Mouse (Mus musculus) layer of hippocampus, postnatal 10 days (tissue): ENCODE results near the gene Naa35. TPM values are rescaled to one million over a fixed set of nuclear protein-coding genes. Genes with fewer than 3 reads are reported as not detected.
A peak's percentile ranks its signal among the peaks of the same experiment; 100 is the strongest.

ENCODE experiments used
- DNase-seq, 2 experiments: peaks; one replicate each; pipeline ENCODE4 v3.0.0; 2021; ENCODE audit warnings: low spot score in 2 of 2
- long read RNA-seq: library from polyadenylated mRNA; stranded (forward); transcript quantifications from one replicate; pipeline ENCODE4 v2.0.0, GENCODE M21; 2023
- total RNA-seq, 2 experiments: library from RNA; stranded (reverse); gene quantifications; 2 replicates each; pipeline ENCODE4 v1.2.3; 2021

The Naa35 gene
- total RNA-seq: 100 to 1,000 TPM; 108 to 112 TPM
- long read RNA-seq, transcript Naa35-201 (23 exons, 3,793 nt): major isoform, 29 of 54 reads
- long read RNA-seq, partial matches to known transcripts: 7 of 54 reads
- long read RNA-seq, other reads (novel, unspliced or antisense): 18 of 54 reads

DNA sequence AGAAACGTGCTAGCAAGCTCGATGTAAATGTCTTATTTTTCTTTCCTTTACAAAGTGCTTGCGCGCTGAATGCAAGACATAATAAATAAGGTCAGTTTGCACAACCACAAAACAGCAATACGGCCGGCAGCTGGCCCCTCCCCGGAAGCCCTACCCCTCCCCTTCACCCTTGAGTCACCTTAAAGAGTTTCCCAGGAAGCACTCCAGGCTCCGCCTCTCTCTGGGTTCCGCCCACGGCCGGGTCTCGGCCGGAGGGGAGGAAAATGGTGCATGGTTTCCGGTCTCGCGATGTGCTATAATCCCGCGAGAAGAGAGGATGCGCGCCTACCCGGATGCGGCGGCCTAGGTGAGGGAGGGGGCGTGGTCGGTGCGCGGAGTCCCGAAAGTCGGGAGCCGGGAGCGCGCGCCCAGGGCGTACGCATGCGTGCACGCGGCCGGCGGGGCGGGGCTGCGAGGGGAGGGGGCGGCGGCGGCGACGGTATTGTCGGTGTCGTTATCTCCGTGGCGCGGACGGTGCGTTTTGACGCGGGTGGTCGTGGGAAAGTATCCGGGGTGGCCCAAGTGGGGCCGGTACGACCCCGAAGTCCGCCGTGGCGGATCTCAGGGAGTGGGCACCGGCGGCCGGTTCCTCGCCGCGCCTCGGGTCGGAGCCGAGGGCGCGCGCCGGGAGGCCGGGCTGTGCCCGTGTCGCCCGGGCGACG lies at the start of gene Naa35, which contains the start of gene Agtpbp1:
TSS of gene Naa35 (plus strand) at position 313 of the 701 bp plus-strand sequence.
TSS of gene Agtpbp1 (minus strand) at position 281 of the 701 bp plus-strand sequence.
- DNase-seq: peak; percentile 99 to 100

DNA sequence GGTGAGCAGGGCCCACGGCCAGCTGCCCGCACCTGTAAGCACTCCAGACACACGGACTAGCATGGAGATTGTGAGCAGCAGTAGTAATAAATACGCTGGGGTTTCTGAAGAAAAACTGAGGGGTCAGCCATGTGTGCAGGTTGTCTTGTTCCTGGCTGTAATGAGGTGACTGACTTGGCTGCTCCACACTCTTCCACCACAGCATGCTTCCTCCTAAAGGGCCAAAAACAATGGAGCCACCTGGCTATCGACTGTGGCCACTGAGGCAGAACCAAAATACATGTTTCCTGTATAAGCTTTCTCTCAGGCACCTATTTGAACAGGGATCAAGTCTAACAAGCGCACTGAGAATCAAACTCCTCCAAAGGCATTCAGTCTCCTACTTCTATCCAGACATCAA lies 49.3 kb upstream of the Naa35 start:
- DNase-seq: no peak

DNA sequence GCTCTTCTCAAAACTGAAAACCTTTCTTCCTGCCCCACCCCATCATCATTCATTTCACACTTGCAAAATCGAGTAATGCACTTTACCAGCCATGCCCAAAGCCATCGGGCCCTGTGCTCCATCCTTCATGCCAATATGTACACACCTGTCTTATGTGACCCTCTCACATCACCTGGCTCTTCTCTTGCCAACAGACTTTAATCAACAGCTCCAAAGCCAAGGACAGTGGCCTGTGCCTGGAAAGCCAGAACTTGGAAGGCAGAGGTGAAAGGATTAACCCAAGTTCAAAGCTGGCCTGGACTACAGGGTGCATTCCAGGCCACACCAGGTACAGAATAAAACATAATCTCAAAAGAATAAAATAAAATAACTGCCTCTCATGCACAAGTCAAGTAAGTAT lies 48.4 kb upstream of the Naa35 start:
- no peak for DNase-seq

DNA sequence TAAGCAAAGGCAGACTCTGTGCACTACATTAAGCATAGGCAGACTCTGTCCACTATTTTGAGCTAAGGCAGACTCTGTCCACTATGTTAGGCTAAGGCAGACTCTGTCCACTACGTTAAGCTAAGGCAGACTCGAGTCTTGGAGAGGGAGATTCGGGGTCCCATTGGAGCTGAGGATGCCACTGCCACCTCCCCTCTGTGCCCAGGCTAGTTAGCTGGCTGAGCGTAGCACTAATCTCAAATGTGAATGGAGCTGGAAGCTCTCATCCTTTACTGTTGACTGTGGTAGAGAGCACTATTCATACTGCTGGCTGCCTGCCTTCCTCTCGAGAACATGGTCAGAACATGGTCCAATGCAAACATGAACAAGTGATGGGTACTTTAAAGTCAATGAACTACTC lies 46.4 kb upstream of the Naa35 start:
- DNase-seq: no peak

DNA sequence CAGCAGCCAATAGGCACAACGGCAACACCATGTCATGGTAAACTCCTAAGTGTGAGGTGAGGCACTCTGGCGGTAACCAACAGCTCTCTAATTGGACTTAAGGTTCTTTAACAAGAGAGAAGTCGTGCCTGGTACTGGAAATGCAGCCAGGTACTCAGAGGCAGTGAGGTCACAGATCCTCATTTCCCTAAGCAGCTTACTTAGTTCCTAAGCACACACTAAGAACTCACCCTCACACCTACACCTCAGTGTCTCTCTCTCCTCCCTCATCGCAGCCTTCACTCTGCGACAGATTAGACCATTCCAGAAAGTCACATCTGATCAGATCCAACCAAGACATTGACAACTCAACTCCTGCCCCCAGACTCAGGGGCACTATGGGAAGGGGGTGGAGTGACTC lies 45.0 kb upstream of the Naa35 start:
- DNase-seq: no peak

DNA sequence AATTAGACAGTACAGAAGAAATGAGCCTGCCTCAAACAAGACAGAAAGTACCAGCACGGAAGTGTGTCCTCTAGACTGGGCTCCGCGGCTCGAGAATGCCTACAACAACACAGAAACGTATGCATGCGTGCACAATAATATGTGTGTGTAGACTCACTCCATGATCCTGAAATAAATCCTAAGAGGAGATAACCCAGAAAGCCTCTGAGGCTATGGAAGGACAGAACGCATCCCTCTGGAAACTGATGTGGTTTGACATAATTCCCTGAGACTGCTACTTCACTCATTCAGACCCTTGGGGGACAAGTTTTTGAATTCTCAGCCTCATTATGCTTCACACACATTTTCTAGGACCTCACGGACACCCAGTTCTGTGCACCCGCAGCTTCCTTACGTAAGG lies 42.6 kb upstream of the Naa35 start:
- no peak for DNase-seq

DNA sequence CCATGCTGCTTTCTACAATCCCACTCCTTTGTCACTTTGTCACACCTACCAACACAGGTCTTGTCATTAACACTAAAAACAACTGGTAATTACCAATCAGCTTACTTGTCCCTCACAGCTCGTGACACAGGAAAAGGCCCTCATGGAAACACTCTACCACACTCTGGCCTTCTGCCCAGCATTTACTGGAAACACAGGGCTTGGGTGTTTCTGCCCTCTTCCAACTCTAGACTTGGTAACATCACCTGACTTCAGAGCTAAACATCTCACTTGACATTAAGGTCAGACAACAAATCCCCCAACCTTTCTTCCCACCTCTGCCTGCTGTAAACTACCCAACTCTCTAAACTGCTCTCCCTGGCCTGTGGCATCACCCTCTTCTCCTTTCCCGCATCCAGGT lies 38.0 kb upstream of the Naa35 start:
- no peak for DNase-seq

DNA sequence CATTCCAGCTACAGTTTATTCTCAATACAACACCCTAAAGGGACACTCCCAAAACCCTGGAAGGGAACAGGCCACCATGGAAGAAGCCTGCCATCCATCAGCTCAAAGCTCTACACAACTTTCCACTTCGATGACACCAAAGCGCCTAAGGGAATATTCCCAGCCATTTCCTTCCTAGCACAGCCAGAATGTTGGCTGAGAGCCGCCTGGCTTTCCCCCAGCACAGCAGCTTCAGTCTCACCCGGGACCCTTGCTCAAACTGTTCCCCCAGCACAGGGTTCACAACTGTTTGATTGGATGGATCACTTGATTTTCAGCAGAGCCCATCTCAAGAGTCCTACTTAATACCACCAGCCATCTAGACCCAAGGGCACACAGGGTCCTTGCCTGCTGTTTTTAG lies 37.3 kb upstream of the Naa35 start:
- DNase-seq: no peak

DNA sequence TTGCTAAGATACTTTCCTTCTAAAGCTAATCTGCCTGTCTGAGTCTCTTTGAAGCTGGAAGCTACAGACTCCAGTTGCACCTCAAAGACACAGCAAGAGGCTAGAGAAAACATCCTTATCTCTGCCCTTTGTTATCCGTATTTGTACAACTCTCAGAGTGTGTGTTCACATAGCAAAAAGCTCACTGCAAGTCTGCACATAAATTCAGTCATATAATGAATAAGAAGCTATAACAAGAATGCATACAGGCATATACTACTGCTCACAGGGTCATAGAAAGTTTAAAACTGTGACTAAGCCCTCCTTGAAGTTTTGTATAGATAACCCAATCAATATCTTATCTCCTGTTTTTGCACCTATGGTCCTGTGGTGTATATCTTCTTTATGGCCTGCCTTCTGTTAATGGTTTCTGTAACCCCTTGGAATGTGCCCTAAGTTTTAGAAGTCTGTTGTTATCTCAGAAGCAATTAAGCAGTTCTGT lies 35.7 kb upstream of the Naa35 start:
- DNase-seq: no peak

DNA sequence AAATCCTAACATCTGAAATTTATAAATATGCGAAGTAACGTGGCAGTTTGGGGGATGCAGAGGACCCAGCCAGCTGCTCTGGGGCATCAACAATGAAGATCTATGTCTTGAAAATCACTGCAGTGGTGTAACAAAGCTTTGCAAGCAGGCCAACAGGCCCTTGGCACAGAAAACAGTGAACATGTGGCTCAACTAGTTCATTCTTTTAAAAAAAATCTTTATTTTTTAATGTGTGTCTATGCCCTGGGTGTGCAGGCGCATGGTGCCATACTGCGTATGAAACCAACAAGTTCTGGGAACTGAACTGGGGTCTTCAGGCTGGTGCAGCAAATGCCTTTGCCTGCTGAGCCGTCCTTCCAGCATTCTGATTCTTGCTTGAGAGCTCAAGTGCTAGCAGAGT lies 32.8 kb upstream of the Naa35 start:
- DNase-seq: no peak

DNA sequence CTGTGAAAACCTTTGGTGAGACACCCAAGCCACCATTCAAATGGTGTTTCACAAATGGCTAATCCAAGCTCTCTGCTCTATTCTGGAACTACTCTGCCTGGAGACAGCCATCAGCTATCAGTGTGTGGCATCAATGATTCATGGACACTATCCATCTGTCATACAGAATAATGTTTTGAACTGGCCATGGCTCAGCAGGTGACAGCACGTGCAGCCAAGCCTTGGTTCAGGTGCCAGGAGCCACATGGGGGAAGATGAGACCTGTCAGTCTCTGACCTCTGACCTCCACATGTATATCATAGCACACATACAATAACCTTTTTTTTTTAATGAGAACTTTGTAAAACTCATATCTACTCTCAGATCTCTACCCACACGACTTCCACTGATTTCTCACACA lies 32.3 kb upstream of the Naa35 start:
- no peak for DNase-seq

DNA sequence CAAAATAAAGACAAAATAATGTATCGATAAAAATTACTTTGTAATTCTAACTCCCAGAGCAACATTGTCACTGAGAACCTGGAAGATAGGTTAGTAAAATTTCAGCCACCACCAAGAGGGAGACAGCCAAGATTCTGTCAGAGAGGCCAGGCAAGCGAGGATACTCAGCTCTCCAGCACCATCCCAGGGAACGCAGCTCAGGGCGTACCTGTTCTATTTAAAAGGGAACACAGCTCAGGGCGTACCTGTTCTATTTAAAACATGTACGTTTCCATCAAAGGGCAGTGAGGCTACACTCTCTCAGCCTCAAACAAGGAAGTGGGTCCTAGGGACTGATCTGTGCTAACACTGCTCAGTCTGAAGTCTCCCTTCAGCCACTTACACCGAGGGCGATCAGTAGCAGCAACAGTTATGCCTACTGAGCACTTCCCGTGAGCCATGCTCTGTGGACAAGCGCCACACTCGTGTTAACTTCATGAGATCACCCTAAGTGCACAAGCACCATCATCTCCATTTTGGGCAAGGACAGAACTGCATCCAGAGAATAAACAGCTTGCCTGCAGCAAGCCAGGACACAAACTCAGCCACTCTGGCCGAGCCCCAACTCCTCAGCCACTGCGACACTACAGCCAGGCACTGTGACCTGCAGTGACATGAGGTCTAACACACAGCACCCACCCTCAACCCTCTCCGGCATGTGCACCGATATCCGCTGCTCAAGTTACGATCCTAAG lies 30.1 kb upstream of the Naa35 start:
- no peak for DNase-seq

DNA sequence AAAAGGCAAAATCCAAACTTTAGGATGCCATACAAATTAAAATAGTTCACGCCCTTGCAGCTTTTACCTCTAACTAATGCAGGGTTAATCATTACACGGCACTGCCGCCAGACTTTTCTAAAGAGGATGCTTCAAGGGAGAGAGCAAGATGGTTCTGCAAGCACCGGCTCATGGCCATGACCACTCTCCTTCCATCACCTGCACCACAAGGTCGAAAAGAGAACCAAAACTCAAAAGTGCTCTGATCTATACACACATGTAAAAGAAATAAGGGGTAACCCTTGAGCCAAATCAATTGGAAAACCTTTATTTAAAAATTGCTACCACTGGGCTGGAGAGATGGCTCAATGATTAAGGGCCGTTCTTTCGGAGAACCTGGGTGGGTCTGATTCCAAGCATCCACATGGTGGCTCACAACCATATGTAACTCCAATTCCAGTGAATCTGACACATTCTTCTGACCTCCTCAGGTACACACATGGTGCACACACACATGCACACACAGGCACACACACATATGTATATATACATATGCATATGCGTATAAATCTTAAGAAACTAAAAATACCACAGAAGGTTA lies 29.4 kb upstream of the Naa35 start:
- DNase-seq: no peak

DNA sequence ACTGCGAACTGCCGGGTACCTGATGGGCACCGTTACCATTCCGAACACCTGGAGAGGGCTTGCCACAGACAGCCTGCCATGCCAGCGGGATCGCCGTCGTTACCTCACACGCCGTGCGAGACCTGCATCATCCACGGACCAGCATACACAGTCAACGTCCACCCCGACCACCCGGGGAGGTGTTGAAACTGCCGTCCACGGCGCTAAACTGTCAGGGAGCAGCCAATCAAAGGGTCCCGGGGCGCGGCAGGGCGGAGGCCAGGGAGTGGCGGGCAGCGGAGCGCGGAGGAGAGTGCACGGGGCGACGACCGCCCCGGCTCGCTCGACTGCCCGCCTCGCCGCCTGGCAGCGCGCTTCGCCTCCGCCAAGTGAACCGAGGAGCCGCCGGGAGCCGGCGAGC lies 28.4 kb upstream of the Naa35 start:
- DNase-seq: peak; percentile 49 to 57

DNA sequence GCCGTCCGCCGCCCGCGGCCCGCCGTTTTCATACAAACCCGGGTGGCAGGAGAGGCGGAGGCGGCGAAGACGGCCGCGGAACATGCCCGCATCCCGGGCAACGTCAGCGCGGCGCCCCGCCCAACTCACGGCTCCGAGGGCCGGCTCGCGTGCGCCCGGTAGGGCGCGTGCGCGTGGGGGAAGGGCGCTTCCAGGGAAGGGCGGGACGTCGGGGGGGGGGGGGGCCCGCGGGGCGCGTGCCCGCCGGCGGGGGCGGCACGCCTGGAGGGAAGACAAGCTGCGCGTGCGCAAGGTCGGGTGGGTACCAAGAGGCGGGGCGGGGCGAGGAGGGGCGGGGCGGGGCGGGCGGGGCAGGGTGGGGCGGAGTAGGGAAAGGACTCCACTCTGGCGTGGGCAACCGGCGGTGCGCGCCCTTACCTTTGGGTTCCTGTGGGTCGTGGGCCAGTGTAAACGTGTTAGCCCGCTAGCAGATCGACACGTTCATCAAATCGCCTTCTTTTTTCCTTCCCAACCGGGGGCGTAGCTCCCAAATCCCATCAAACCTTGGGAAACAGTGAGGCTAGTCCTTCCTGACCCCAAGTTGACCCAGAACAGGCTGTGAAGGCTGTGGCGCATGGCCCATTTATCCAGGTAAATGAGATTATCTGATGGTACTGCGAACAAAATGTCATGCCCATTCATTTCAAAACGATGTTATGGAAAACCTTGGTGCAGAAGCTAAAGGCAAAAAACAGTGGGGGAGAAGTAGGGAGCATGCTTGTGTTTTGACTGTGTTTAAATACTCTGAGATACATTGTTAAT lies 27.7 kb upstream of the Naa35 start:
- peak; percentile 87 to 90 for DNase-seq

DNA sequence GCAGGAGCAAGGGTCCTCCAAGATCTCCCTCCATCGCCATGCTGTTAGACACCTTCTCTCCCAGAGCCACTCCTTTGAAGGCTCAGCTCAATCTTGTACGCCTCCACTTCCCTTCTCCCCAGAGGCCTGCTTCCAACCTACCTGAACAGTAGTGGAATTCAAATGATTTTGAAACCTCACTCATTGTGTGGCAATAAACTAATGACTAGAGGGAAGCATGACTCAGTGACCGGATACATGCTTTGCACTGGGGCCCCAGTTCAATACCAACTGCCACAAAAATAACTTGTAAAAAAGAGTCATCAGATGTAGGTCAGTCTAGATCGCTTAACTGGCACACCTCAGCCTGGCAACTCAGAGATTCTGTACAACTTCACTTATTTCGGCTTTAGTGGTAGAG lies 26.3 kb upstream of the Naa35 start:
- no peak for DNase-seq

DNA sequence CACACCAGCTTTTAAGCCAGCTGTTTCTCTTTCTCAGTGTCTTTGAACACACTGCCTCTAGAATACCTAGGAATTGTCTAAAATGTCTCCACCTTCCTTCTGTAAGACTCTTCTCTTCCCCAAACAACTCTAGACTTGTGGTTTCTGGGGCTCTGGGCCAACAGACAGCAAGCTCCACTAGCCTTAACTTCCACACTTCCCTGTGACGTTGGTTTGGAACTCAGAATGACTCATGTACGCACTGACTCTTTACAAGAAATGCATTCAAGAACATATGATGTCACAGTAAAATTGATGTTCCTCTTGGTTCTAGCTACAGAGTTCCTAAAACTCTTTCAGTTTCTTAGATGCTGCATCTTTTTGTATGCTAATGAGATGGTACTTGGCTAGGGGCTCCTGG lies 22.6 kb upstream of the Naa35 start:
- no peak for DNase-seq

DNA sequence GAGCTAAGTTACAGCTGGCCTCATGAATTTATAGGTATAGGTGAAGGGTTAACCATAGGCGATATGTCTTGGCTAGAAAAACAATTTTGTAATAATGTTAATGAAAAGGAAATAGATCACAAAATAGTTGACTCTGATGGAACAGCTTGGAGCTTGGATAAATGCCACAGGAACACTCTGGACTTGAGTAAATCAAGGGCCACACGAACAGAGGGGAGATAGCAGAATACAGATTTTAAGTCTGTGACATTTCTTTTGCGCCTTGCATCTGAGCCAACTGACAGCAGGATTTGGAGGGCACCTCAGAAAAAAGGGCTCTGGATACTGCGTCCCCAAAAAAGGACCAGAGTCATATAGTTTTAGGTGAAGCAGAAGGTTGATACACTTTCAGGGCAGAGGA lies 20.6 kb upstream of the Naa35 start:
- no peak for DNase-seq

DNA sequence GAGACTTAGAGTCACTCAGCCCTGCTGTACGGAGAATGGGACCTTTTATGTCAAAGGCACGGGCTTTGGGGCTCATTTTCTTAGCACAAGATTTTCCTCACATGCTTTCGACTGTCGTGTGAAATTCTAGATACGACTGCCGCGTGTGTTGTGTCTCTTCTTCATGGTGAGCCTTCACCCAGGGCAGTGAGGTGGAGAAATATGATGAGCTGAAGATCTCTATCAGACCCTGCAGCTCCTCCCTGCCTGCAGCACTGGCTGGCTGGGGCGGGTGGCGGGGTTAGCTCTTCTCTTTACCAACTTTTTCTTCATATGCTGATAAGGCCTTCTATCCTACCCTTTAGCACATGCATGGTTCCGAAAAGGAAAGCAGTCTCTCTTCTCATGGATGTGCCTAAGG lies 20.1 kb upstream of the Naa35 start:
- no peak for DNase-seq

DNA sequence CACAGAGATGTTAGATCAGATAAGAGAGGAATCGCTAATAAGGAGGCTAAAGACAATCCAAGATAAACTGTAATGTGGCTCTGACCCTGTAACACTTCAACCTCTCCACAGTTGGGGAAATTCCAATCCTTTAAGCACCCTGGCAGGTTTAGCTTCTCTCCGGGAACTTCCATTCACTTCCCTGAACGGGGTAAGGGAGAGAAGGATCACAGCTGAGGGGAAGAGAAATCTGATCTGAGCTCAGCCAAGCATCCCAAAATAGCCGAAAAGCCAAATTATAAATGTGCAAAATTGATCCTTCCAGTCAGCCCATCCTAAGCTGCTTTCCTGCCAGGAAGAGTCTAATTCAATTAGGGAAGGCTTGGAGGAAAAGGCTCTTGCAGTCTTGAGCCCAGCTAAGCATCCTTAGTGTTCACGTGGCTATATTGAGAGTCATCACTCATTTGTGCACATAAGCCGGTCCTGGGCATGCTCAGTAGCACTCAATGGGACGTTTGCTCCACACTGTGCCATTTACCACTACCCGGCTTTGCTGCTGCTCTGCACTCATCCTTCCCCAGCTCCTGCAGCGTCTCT lies 19.0 kb upstream of the Naa35 start:
- no peak for DNase-seq

DNA sequence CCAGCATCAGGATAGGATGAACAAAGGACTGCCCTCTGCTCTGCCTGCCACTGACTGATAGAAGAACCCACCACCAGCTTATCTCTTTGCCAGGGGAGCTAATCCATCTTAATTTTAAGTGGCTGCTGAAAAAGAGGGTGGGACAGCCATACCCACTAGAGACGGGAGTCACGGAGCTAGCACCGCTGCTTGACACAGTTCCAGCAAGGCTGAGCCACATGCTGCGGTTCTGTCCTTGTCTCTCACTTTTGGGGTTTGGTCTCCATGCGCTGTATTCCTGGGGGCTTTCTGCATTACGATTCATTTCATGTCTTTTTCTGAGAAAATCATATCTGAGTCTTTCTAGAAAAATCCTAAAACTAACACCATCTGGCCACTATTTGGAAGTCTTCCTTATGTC lies 14.0 kb upstream of the Naa35 start:
- DNase-seq: no peak
